ENCODE assay signal across 13 mouse cellular contexts in genomic region chr19:53780752-53781602, GRCm38 (mm10).
A peak's percentile ranks its signal among the peaks of the same experiment; 100 is the strongest.
DNase-seq lines count a peak whose midpoint lies in the region; ATAC-seq and TF ChIP-seq lines count a peak whose summit lies in the region.
"Had no signal": no experiment of that assay in that cellular context is flagged by ENCODE, and none has a peak within 500 bp of the region (broad histone marks: within the 10 kb centered on the region; RNA-seq: fewer than 3 reads in every experiment).

No protein-coding gene starts in this region.

- intact Hi-C loops in gastrocnemius, adult 2 months (cut with DNase I): no loop called here

- no peak overlapping the region for H3K4me2 ChIP-seq in lung, embryonic 15.5 days

- no peak for DNase-seq in gastrocnemius, adult 2 months
- no peak for DNase-seq in gastrocnemius, postnatal 4 days (ENCODE audit: low spot score in 2 of 2)
- DNase-seq in lung, adult 18-20 months: peak; percentile 26 to 48
- no peak for DNase-seq in lung, adult 2 months
- no peak for DNase-seq in cerebellum, adult 2 months
- DNase-seq in B cell, adult 2 months: no peak
- no peak for DNase-seq in embryo, embryonic 10.5 days (ENCODE audit: low spot score)
- DNase-seq: heart, adult 18-20 months; heart, postnatal 4 days; kidney, adult 8-10 months; thymus, postnatal 14 days had no signal

- H3K36me3 ChIP-seq in lung, embryonic 15.5 days: no peaks in the 10 kb centered on the region

- peak; percentile 81 for ATAC-seq in lung, embryonic 15.5 days (ENCODE audit: borderline replicate concordance, extremely low read depth, low FRiP score, low TSS enrichment)

- H3K9me3 ChIP-seq in lung, embryonic 15.5 days: no peaks in the 10 kb centered on the region

- H3K9ac ChIP-seq in lung, embryonic 15.5 days: no peak overlapping the region

- H3K27me3 ChIP-seq in lung, embryonic 15.5 days: no peaks in the 10 kb centered on the region
- no peaks in the 10 kb centered on the region for H3K27me3 ChIP-seq in cerebellum, adult 2 months (ENCODE audit: control insufficient read depth, insufficient read depth, low read length)

- peaks cover 4% of the 10 kb centered on the region; the same call in 1 of the 2 replicates for H3K4me1 ChIP-seq in lung, adult 2 months (ENCODE audit: control insufficient read depth, insufficient read depth, low read length)
- no peaks in the 10 kb centered on the region for H3K4me1 ChIP-seq in lung, embryonic 15.5 days
- no peaks in the 10 kb centered on the region for H3K4me1 ChIP-seq in cerebellum, adult 2 months (ENCODE audit: control insufficient read depth, insufficient read depth, low read length)

- peak overlapping the region; percentile 51 for H3K27ac ChIP-seq in gastrocnemius, adult 2 months
- H3K27ac ChIP-seq in lung, embryonic 15.5 days: peak overlapping the region; percentile 54
- no peak overlapping the region for H3K27ac ChIP-seq in cerebellum, adult 2 months (ENCODE audit: insufficient read depth, low read length)
- H3K27ac ChIP-seq: macrophage had no signal

- no peak for TF ChIP-seq CTCF in gastrocnemius, adult 2 months (IDR thresholded peaks at IDR 0.05)
- TF ChIP-seq CTCF in lung, adult 2 months (IDR thresholded peaks at IDR 0.05; ENCODE audit: insufficient read depth, low read length): no peak
- no peak for TF ChIP-seq CTCF in cerebellum, adult 2 months (IDR thresholded peaks at IDR 0.05; ENCODE audit: borderline replicate concordance, insufficient read depth, low read depth, low read length)

- 45% methylated on average over 9 of the region's 9 CpGs for WGBS in lung, adult 2 months
- 36% methylated on average over 9 of the region's 9 CpGs for WGBS in lung, embryonic 15.5 days
- 78% methylated on average over 9 of the region's 9 CpGs for WGBS in cerebellum, adult 2 months

- TF ChIP-seq POLR2A in lung, adult 2 months (IDR thresholded peaks at IDR 0.05; ENCODE audit: borderline replicate concordance, extremely low read depth, low read depth, low read length): no peak
- TF ChIP-seq POLR2A in cerebellum, adult 2 months (IDR thresholded peaks at IDR 0.05; ENCODE audit: borderline replicate concordance, insufficient read depth, low read length): no peak

- H3K4me3 ChIP-seq in gastrocnemius, adult 2 months: no peak overlapping the region
- no peak overlapping the region for H3K4me3 ChIP-seq in lung, adult 2 months (replicated peaks; ENCODE audit: extremely low read depth, low read depth, low read length)
- H3K4me3 ChIP-seq in lung, embryonic 15.5 days: no peak overlapping the region
- H3K4me3 ChIP-seq in cerebellum, adult 2 months (replicated peaks; ENCODE audit: insufficient read depth, low read depth, low read length): no peak overlapping the region

Comparison
In these comparisons a context has a peak if more than half of its experiments do, and no peak if none do; other contexts are left out.
1. DNase-seq: peak in lung, adult 18-20 months (2 of 2); none in gastrocnemius, adult 2 months (single experiment), gastrocnemius, postnatal 4 days (0 of 2), lung, adult 2 months (single experiment), cerebellum, adult 2 months (0 of 2), B cell, adult 2 months (0 of 2) and embryo, embryonic 10.5 days (single experiment).